Mouse (Mus musculus) bone marrow, adult 2 months (tissue): ENCODE measurements at regions not wholly inside any gene's neighbourhood (a gene's known extent, or its start where the extent isn't known, plus 50 kb on each side); places are given as distances from the start of the nearest gene placed in this dataset.

Experiments
- CTCF ChIP-seq: fragments of 200-500 bp; IDR thresholded peaks from 2 replicates; pipeline ENCODE4 v1.5.1; 2011; ENCODE audit warnings: low read length, control low read depth; ENCODE audit not compliant: control insufficient read depth, insufficient read depth
- POLR2A ChIP-seq: fragments of 200-500 bp; IDR thresholded peaks from 2 replicates; pipeline ENCODE4 v1.6.1; 2011; ENCODE audit warnings: low read depth, mild to moderate bottlenecking, control low read depth, low read length, borderline replicate concordance; ENCODE audit not compliant: control insufficient read depth

- TF ChIP-seq CTCF (peak; percentile 72), POLR2A (no peak)
These were observed 60.7 kb upstream of the Kcnj15 start for GRCm38 (mm10) chr16:95196622-95197021.
